Mouse (Mus musculus): Measurements from ENCODE around the gene Kctd13.

GRCm38 (mm10) chr7:126975950-126976866 lies 47.5 kb downstream of the Kctd13 start, which contains the start of gene Cdiptos:
- no peak for TF ChIP-seq GATA1 (IDR thresholded peaks at IDR 0.05; ENCODE audit: borderline replicate concordance, low read length)
- TF ChIP-seq FLI1 (IDR thresholded peaks at IDR 0.05; ENCODE audit: low read length), result 0 out of 2 replicates have a peak, but pooled peaks have one; percentile 16
